ENCODE assay signal across 11 mouse cellular contexts in the genomic region with DNA sequence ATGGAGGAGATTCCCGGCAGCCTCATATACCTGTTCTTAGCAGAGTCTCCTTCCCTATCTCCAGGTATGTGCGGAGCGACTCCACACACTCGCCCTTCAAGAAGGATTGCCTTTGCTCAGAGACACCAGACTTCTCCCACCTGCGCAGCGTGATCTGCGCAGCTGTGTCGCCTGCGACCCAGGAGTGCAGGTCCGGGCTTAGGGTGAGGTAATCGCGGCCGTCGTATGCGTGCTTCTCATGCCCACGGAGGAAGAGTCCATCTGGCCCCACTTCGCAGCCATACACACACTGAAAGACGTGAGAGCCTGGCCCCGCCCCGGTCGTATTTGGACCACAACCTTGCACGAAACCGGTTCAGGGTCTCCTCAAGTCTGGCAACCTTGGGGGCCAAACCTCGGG. TPM values are rescaled to one million over a fixed set of nuclear protein-coding genes. Genes with fewer than 3 reads are reported as not detected.
DNase-seq lines count a peak whose midpoint lies in the region; ATAC-seq and TF ChIP-seq lines count a peak whose summit lies in the region.
"Had no signal": no experiment of that assay in that cellular context is flagged by ENCODE, and none has a peak within 500 bp of the region (broad histone marks: within the 10 kb centered on the region; RNA-seq: fewer than 3 reads in every experiment).

No protein-coding gene starts in this region.

- no peaks in the 10 kb centered on the region for H3K9me3 ChIP-seq in heart, embryonic 13.5 days
- no peaks in the 10 kb centered on the region for H3K9me3 ChIP-seq in ES-Bruce4 (replicated peaks; ENCODE audit: control insufficient read depth, insufficient read depth, low read length, poor library complexity, severe bottlenecking)
- H3K9me3 ChIP-seq in forebrain, embryonic 14.5 days (replicated peaks; ENCODE audit: control insufficient read depth, low read length), result no peaks in the 10 kb centered on the region

- no peak for DNase-seq in heart, postnatal 14 days
- no peak for DNase-seq in forebrain, embryonic 14.5 days (ENCODE audit: low spot score)
- no peak for DNase-seq in testis, postnatal 10 days (ENCODE audit: low spot score)
- DNase-seq in spleen, postnatal 4 days (ENCODE audit: low spot score in 2 of 2), result no peak
- no peak for DNase-seq in kidney, postnatal 14 days

- H3K4me3 ChIP-seq in heart, embryonic 13.5 days, result peak overlapping the region; percentile 41
- peak overlapping the region; percentile 76 for H3K4me3 ChIP-seq in ES-Bruce4 (ENCODE audit: low read depth, low read length)
- H3K4me3 ChIP-seq in forebrain, embryonic 14.5 days (ENCODE audit: low read depth, low read length), result no peak overlapping the region

- H3K9ac ChIP-seq in heart, embryonic 13.5 days, result peak overlapping the region; percentile 4; the same call in 1 of the 2 replicates
- H3K9ac ChIP-seq in ES-Bruce4 (ENCODE audit: low read depth, poor library complexity, severe bottlenecking), result peak overlapping the region; percentile 60
- H3K9ac ChIP-seq in forebrain, embryonic 14.5 days (ENCODE audit: low read length), result 0 out of 2 replicates have a peak overlapping the region, but pooled peaks have one; percentile 8

- no peak for TF ChIP-seq POLR2A in ES-Bruce4 (IDR thresholded peaks at IDR 0.05; ENCODE audit: insufficient read depth, low read length)

- peaks cover 43% of the 10 kb centered on the region for H3K27me3 ChIP-seq in heart, embryonic 13.5 days (replicated peaks)
- H3K27me3 ChIP-seq in ES-Bruce4 (ENCODE audit: control insufficient read depth, insufficient read depth, low read length, poor library complexity, severe bottlenecking), result no peaks in the 10 kb centered on the region
- H3K27me3 ChIP-seq in forebrain, embryonic 14.5 days (replicated peaks; ENCODE audit: control insufficient read depth, insufficient read depth, low read length), result peaks cover 17% of the 10 kb centered on the region

- H3K4me2 ChIP-seq in heart, embryonic 13.5 days, result peak overlapping the region; percentile 65
- H3K4me2 ChIP-seq in forebrain, embryonic 14.5 days (ENCODE audit: low read length), result 0 out of 2 replicates have a peak overlapping the region, but pooled peaks have one; percentile 12

- H3K4me1 ChIP-seq in heart, embryonic 13.5 days, result peaks cover 6% of the 10 kb centered on the region; the same call in 1 of the 2 replicates
- peaks cover 5% of the 10 kb centered on the region for H3K4me1 ChIP-seq in ES-Bruce4 (ENCODE audit: control insufficient read depth, insufficient read depth, low read length)
- H3K4me1 ChIP-seq in forebrain, embryonic 14.5 days (ENCODE audit: control insufficient read depth, insufficient read depth, low read length), result no peaks in the 10 kb centered on the region

- 5% methylated on average over 24 of the region's 24 CpGs for WGBS in heart, embryonic 13.5 days
- WGBS in forebrain, embryonic 14.5 days, result 8% methylated on average over 24 of the region's 24 CpGs

- TF ChIP-seq CTCF in ES-Bruce4 (IDR thresholded peaks at IDR 0.05; ENCODE audit: low read depth, low read length), result no peak

- TF ChIP-seq EP300 in ES-Bruce4 (IDR thresholded peaks at IDR 0.05; ENCODE audit: insufficient read depth, low read depth, low read length), result no peak

- H3K36me3 ChIP-seq in heart, embryonic 13.5 days, result no peaks in the 10 kb centered on the region
- H3K36me3 ChIP-seq in ES-Bruce4 (ENCODE audit: control insufficient read depth, insufficient read depth, low read length, poor library complexity, severe bottlenecking), result no peaks in the 10 kb centered on the region
- no peaks in the 10 kb centered on the region for H3K36me3 ChIP-seq in forebrain, embryonic 14.5 days (ENCODE audit: control insufficient read depth, insufficient read depth, low read length)

- no peak for ATAC-seq in heart, embryonic 13.5 days (ENCODE audit: extremely low read depth, insufficient number of reproducible peaks, low FRiP score, low TSS enrichment)
- no peak for ATAC-seq in forebrain, embryonic 14.5 days
- peak; percentile 38; the same call in 1 of the 2 replicates for ATAC-seq in megakaryocyte progenitor cell, adult 5-6 weeks (replicated peaks; ENCODE audit: poor library complexity)

- intact Hi-C loops in heart, postnatal 14 days (cut with DNase I), result no loop called here

- H3K27ac ChIP-seq in heart, embryonic 13.5 days (replicated peaks), result no peak overlapping the region
- H3K27ac ChIP-seq in ES-Bruce4 (ENCODE audit: insufficient read depth, low read length), result peak overlapping the region; percentile 64
- no peak overlapping the region for H3K27ac ChIP-seq in forebrain, embryonic 14.5 days (ENCODE audit: low read depth, low read length)

RNA-seq across cellular contexts. Expression of a gene that starts 0.9 kb away (rescaled TPM):
- 0.24 and 0.36 TPM in 2 replicates for polyA plus RNA-seq in heart, embryonic 13.5 days (2015; fragmentation: Nextera tagmentation; extraction: Ambion mirVana)
- under 1 TPM; 0.15 to 0.31 TPM for total RNA-seq in heart, postnatal 14 days (2021)
- polyA plus RNA-seq in ES-Bruce4 (2011; ENCODE audit: insufficient read depth, insufficient read length, low read depth, missing spikeins), result 12.6 and 13.2 TPM in 2 replicates
- polyA plus RNA-seq in forebrain, embryonic 14.5 days (2014; fragmentation: Nextera tagmentation; extraction: Ambion mirVana), result 0.77 and 1.0 TPM in 2 replicates
- not detected in 2 replicates for total RNA-seq in megakaryocyte progenitor cell, adult 5-6 weeks (2015)
- not detected in 2 replicates for total RNA-seq in megakaryocyte progenitor cell, adult 5-6 weeks (2017)
- total RNA-seq: adrenal gland, adult 18-20 months; hematopoietic stem cell, adult 5-6 weeks had no signal

RNA-seq across cellular contexts. Expression of a gene that starts 7.4 kb away (rescaled TPM):
- not detected in 2 replicates for polyA plus RNA-seq in heart, embryonic 13.5 days (2015; fragmentation: Nextera tagmentation; extraction: Ambion mirVana)
- not detected for total RNA-seq in heart, postnatal 14 days (2021)
- 2.9 and 4.7 TPM in 2 replicates for polyA plus RNA-seq in ES-Bruce4 (2011; ENCODE audit: insufficient read depth, insufficient read length, low read depth, missing spikeins)
- polyA plus RNA-seq in forebrain, embryonic 14.5 days (2014; fragmentation: Nextera tagmentation; extraction: Ambion mirVana), result 0.35 TPM in 1 of 2 replicates, not detected in the other
- total RNA-seq in megakaryocyte progenitor cell, adult 5-6 weeks (2015), result not detected in 2 replicates
- total RNA-seq in megakaryocyte progenitor cell, adult 5-6 weeks (2017), result not detected in 2 replicates
- total RNA-seq: adrenal gland, adult 18-20 months; hematopoietic stem cell, adult 5-6 weeks; left cerebral cortex, postnatal 36 days had no signal

RNA-seq across cellular contexts. Expression of a gene that starts 12.5 kb away (rescaled TPM):
- 42.5 and 45.5 TPM in 2 replicates for polyA plus RNA-seq in heart, embryonic 13.5 days (2015; fragmentation: Nextera tagmentation; extraction: Ambion mirVana)
- total RNA-seq in heart, postnatal 14 days (2021), result 1 to 10 TPM; 3.7 to 4.6 TPM
- polyA plus RNA-seq in ES-Bruce4 (2011; ENCODE audit: insufficient read depth, insufficient read length, low read depth, missing spikeins), result 223 and 254 TPM in 2 replicates
- 199 and 268 TPM in 2 replicates for polyA plus RNA-seq in forebrain, embryonic 14.5 days (2014; fragmentation: Nextera tagmentation; extraction: Ambion mirVana)
- 0.22 TPM in 1 of 2 replicates, not detected in the other for total RNA-seq in megakaryocyte progenitor cell, adult 5-6 weeks (2015)
- 0.25 TPM in 1 of 2 replicates, not detected in the other for total RNA-seq in megakaryocyte progenitor cell, adult 5-6 weeks (2017)

RNA-seq across cellular contexts. Expression of a gene that starts 30.1 kb away (rescaled TPM):
- polyA plus RNA-seq in heart, embryonic 13.5 days (2015; fragmentation: Nextera tagmentation; extraction: Ambion mirVana), result 6.2 and 7.2 TPM in 2 replicates
- total RNA-seq in heart, postnatal 14 days (2021), result 1 to 10 TPM; 8.5 to 9.9 TPM
- 29.6 and 30.5 TPM in 2 replicates for polyA plus RNA-seq in ES-Bruce4 (2011; ENCODE audit: insufficient read depth, insufficient read length, low read depth, missing spikeins)
- 5.5 and 6.3 TPM in 2 replicates for polyA plus RNA-seq in forebrain, embryonic 14.5 days (2014; fragmentation: Nextera tagmentation; extraction: Ambion mirVana)
- 3.3 and 5.5 TPM in 2 replicates for total RNA-seq in megakaryocyte progenitor cell, adult 5-6 weeks (2015)
- total RNA-seq in megakaryocyte progenitor cell, adult 5-6 weeks (2017), result 6.2 and 8.6 TPM in 2 replicates

RNA-seq across cellular contexts. Expression of a gene that starts 30.1 kb away (rescaled TPM):
- polyA plus RNA-seq in heart, embryonic 13.5 days (2015; fragmentation: Nextera tagmentation; extraction: Ambion mirVana), result 39.2 and 45.8 TPM in 2 replicates
- 10 to 100 TPM; 21.4 to 26.9 TPM for total RNA-seq in heart, postnatal 14 days (2021)
- 71.7 and 79.6 TPM in 2 replicates for polyA plus RNA-seq in ES-Bruce4 (2011; ENCODE audit: insufficient read depth, insufficient read length, low read depth, missing spikeins)
- 78.3 and 87.9 TPM in 2 replicates for polyA plus RNA-seq in forebrain, embryonic 14.5 days (2014; fragmentation: Nextera tagmentation; extraction: Ambion mirVana)
- 105 and 108 TPM in 2 replicates for total RNA-seq in megakaryocyte progenitor cell, adult 5-6 weeks (2015)
- 37.2 and 53.9 TPM in 2 replicates for total RNA-seq in megakaryocyte progenitor cell, adult 5-6 weeks (2017)

Comparison
In these comparisons a context has a peak if more than half of its experiments do, and no peak if none do; other contexts are left out.
1. H3K9ac ChIP-seq: peak in every context shown above with its lines; median percentile 60 in ES-Bruce4; 8 in forebrain, embryonic 14.5 days; 4 in heart, embryonic 13.5 days.